Mouse (Mus musculus) kidney, adult 2 months (tissue): ENCODE results near the gene Proser3. TPM values are rescaled to one million over a fixed set of nuclear protein-coding genes. Genes with fewer than 3 reads are reported as not detected.
"Not testable (repeated sequence)": the region's sequence is repeated elsewhere in the genome, so short reads cannot be mapped to it uniquely, and the experiment has no call there.

ENCODE experiments used
- DNase-seq: peaks from one replicate; pipeline ENCODE4 v3.0.0; 2021
- H3K27ac ChIP-seq: fragments of 200-500 bp; 2 replicates; pipeline ENCODE4 v1.5.1; 2012; ENCODE audit warnings: low read depth, low read length, control low read depth, inconsistent platforms; ENCODE audit not compliant: insufficient read depth
- H3K27me3 ChIP-seq: fragments of 200-500 bp; replicated peaks from 2 replicates; pipeline ENCODE4 v1.6.1; 2012; ENCODE audit warnings: mild to moderate bottlenecking, moderate library complexity, low read length, inconsistent platforms; ENCODE audit not compliant: control insufficient read depth, insufficient read depth
- H3K36me3 ChIP-seq: fragments of 200-500 bp; 2 replicates; pipeline ENCODE4 v1.6.1; 2012; ENCODE audit warnings: mild to moderate bottlenecking, moderate library complexity, low read length, inconsistent platforms; ENCODE audit not compliant: control insufficient read depth, insufficient read depth
- H3K4me1 ChIP-seq: fragments of 200-500 bp; 2 replicates; pipeline ENCODE4 v1.6.1; 2011; ENCODE audit warnings: low read length; ENCODE audit not compliant: control insufficient read depth, insufficient read depth
- H3K4me3 ChIP-seq: fragments of 200-500 bp; 2 replicates; pipeline ENCODE4 v1.5.1; 2011; ENCODE audit warnings: mild to moderate bottlenecking, low read depth, low read length, control low read depth; ENCODE audit not compliant: insufficient read depth
- CTCF ChIP-seq: fragments of 200-500 bp; conservative IDR thresholded peaks from 2 replicates; pipeline ENCODE4 v1.5.1; 2011; ENCODE audit warnings: low read depth, mild to moderate bottlenecking, control low read depth, low read length, moderate library complexity, mixed read lengths; ENCODE audit not compliant: insufficient read depth, insufficient read length
- POLR2A ChIP-seq: fragments of 200-500 bp; IDR thresholded peaks from one replicate; pipeline ENCODE4 v1.6.1; 2011; ENCODE audit warnings: low read depth, low read length, control low read depth
- WGBS: fragments of 180-500 bp; shearing (Covaris S2); methylation state at CpG from one replicate; pipeline ENCODE4 v1.1.7; 2018; 5-methylcytosine and 5-hydroxymethylcytosine counted together
- polyA plus RNA-seq: library from polyadenylated mRNA; depleted of rRNA; stranded (reverse); fragments of >200 nt; gene quantifications from 2 replicates; pipeline ENCODE4 v1.2.3, GENCODE M21; 2012; rRNA removed

Proser3 gene
- polyA plus RNA-seq, 1 experiment: 7.1 TPM

GRCm38 (mm10) chr7:30501159-30501558 lies 50.9 kb downstream of the Proser3 start:
- H3K27me3 ChIP-seq, H3K27ac ChIP-seq, H3K4me1 ChIP-seq, H3K4me3 ChIP-seq, H3K36me3 ChIP-seq: not testable (repeated sequence)
- 75% methylated on average over 5 of the region's 5 CpGs for WGBS
- peak; percentile 14 for DNase-seq
- 0 out of 2 replicates have a peak, but pooled peaks have one; percentile 19 for TF ChIP-seq CTCF

DNA sequence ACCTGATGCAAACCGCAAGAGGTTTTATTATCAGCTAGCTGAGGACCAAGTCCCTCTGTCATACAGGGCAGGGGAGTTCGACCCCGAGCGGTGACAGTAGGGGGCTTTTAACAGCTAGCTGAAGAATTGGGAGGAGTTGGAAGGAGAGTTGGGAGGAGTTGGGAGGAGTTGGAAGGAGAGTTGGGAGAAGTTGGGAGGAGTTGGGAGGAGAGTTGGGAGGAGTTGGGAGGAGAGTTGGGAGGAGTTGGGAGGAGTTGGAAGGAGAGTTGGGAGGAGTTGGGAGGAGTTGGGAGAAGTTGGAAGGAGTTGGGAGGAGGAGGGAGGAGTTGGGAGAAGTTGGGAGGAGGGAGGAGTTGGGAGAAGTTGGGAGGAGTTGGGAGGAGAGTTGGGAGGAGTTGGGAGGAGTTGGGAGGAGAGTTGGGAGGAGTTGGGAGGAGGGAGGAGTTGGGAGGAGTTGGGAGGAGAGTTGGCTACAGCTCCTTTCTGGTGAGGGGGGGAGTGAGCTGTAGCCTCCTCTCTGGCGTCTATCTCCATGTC lies 56.5 kb downstream of the Proser3 start:
- H3K4me3 ChIP-seq, H3K36me3 ChIP-seq, H3K27me3 ChIP-seq, H3K4me1 ChIP-seq, H3K27ac ChIP-seq: not testable (repeated sequence)
- 27% methylated on average over 5 of the region's 5 CpGs for WGBS
- peak; percentile 54 for DNase-seq

GRCm38 (mm10) chr7:30493401-30493931 lies 58.6 kb downstream of the Proser3 start, which contains the start of gene Prodh2:
TSS of gene Prodh2 (plus strand) at chr7:30493622.
- WGBS: 30% methylated on average over 11 of the region's 11 CpGs
- no peaks in the 10 kb centered on the region for H3K4me1 ChIP-seq
- H3K27me3 ChIP-seq: no peaks in the 10 kb centered on the region
- H3K36me3 ChIP-seq: no peaks in the 10 kb centered on the region
- DNase-seq: peak; percentile 85
- TF ChIP-seq POLR2A: no peak
- TF ChIP-seq CTCF: 0 out of 2 replicates have a peak, but pooled peaks have one; percentile 8
- H3K4me3 ChIP-seq: peak within 1 kb of the TSS; percentile 50
- H3K27ac ChIP-seq: peak within 1 kb of the TSS; percentile 70

GRCm38 (mm10) chr7:30492765-30493164 lies 59.3 kb downstream of the Proser3 start:
- peak overlapping the region; percentile 53; the same call in 1 of the 2 replicates for H3K27ac ChIP-seq
- H3K36me3 ChIP-seq: no peaks in the 10 kb centered on the region
- no peak for TF ChIP-seq POLR2A
- peak; percentile 85 for TF ChIP-seq CTCF
- no peaks in the 10 kb centered on the region for H3K4me1 ChIP-seq
- no peak overlapping the region for H3K4me3 ChIP-seq
- peak; percentile 87 for DNase-seq
- 12% methylated on average over 4 of the region's 4 CpGs for WGBS
- H3K27me3 ChIP-seq: no peaks in the 10 kb centered on the region

GRCm38 (mm10) chr7:30490957-30491307 lies 61.2 kb downstream of the Proser3 start:
- no peak for DNase-seq
- H3K4me1 ChIP-seq: no peaks in the 10 kb centered on the region
- no peak overlapping the region for H3K27ac ChIP-seq
- H3K36me3 ChIP-seq: no peaks in the 10 kb centered on the region
- H3K27me3 ChIP-seq: no peaks in the 10 kb centered on the region
- TF ChIP-seq CTCF (no peak), POLR2A (no peak)
- no peak overlapping the region for H3K4me3 ChIP-seq
- 19% methylated on average over 6 of the region's 6 CpGs for WGBS

DNA sequence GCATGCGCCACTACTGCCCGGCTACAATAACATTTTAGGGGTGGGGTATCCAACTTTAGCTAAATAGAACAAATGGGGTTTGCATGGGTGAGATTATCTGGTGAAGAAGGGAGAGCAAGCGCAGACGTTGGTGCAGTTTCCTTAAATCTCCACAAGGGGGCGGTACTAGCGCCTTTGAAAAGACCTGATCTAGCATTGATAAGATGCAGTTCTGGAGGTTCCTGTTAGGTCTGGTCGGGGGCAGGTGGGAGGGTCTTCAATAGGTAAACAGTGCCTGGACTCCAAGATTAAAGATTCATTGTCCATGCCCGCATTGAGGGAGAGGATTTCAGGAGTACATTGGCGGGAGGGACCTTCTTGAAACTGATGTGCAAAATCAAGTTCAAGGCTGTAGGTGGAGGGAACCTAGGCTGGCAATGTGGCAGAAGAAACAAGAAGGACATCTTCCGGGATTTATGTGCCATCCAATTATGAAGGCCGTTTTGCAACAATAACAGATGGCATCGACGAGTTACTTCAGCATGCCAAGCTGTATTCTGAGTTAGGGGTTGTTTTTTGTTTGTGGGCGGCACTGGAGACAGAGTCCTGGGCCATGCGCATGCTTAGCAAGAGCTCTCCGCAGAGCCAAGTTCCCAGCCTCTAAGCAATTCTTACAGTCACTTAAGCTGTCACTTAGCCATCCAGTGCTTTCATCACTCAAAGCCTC lies 61.7 kb downstream of the Proser3 start:
- H3K4me3 ChIP-seq: no peak overlapping the region
- H3K27me3 ChIP-seq: no peaks in the 10 kb centered on the region
- no peaks in the 10 kb centered on the region for H3K4me1 ChIP-seq
- TF ChIP-seq CTCF (peak; percentile 64), POLR2A (no peak)
- no peak overlapping the region for H3K27ac ChIP-seq
- 30% methylated on average over 16 of the region's 16 CpGs for WGBS
- no peaks in the 10 kb centered on the region for H3K36me3 ChIP-seq
- peak; percentile 34 for DNase-seq

Other genes with a start within 250 kb of the Proser3 start
- gene Alkbh6, start 243.6 kb downstream of the Proser3 start, polyA plus RNA-seq: 99.0 and 122 TPM in 2 replicates
- gene Syne4, start 237.5 kb downstream of the Proser3 start, polyA plus RNA-seq: 162 and 170 TPM in 2 replicates
- gene E130208F15Rik, start 230.6 kb downstream of the Proser3 start, polyA plus RNA-seq: 0.42 and 1.1 TPM in 2 replicates
- 26.4 and 27.3 TPM in 2 replicates for gene Sdhaf1, start 228.4 kb downstream of the Proser3 start, polyA plus RNA-seq
- gene Lrfn3, start 189.5 kb downstream of the Proser3 start, polyA plus RNA-seq: 9.6 and 11.6 TPM in 2 replicates
- 51.3 and 83.0 TPM in 2 replicates for gene Tyrobp, start 138.5 kb downstream of the Proser3 start, polyA plus RNA-seq
- 3.7 and 12.0 TPM in 2 replicates for gene Hcst, start 132.4 kb downstream of the Proser3 start, polyA plus RNA-seq
- gene Nfkbid, start 130.6 kb downstream of the Proser3 start, polyA plus RNA-seq: 1.8 and 3.1 TPM in 2 replicates
- 13.0 and 14.2 TPM in 2 replicates for gene Aplp1, start 106.8 kb downstream of the Proser3 start, polyA plus RNA-seq
- 0.30 and 0.33 TPM in 2 replicates for gene Kirrel2, start 94.6 kb downstream of the Proser3 start, polyA plus RNA-seq
- 39.9 and 41.1 TPM in 2 replicates for gene Nphs1, start 94.0 kb downstream of the Proser3 start, polyA plus RNA-seq
- 218 and 246 TPM in 2 replicates for gene Prodh2, start 58.7 kb downstream of the Proser3 start, polyA plus RNA-seq
- gene Arhgap33, start 17.2 kb downstream of the Proser3 start, polyA plus RNA-seq: 7.4 and 7.8 TPM in 2 replicates
- gene Hspb6, start 121 bp downstream of the Proser3 start, polyA plus RNA-seq: 21.6 and 50.4 TPM in 2 replicates
- 29.0 and 33.8 TPM in 2 replicates for gene Lin37, start 7.5 kb upstream of the Proser3 start, polyA plus RNA-seq
- gene U2af1l4, start 11.0 kb upstream of the Proser3 start, polyA plus RNA-seq: 47.9 and 54.5 TPM in 2 replicates
- 1.5 and 1.9 TPM in 2 replicates for gene Gm49396, start 11.0 kb upstream of the Proser3 start, polyA plus RNA-seq
- 168 and 223 TPM in 2 replicates for gene Psenen, start 11.3 kb upstream of the Proser3 start, polyA plus RNA-seq
- 5.2 and 5.4 TPM in 2 replicates for gene Igflr1, start 13.1 kb upstream of the Proser3 start, polyA plus RNA-seq
- gene Kmt2b, start 36.4 kb upstream of the Proser3 start, polyA plus RNA-seq: 26.7 and 31.6 TPM in 2 replicates
- gene Zbtb32, start 46.6 kb upstream of the Proser3 start, polyA plus RNA-seq: 1.3 and 1.4 TPM in 2 replicates
- gene Upk1a, start 60.5 kb upstream of the Proser3 start, polyA plus RNA-seq: 23.6 and 34.5 TPM in 2 replicates
- gene Cox6b1, start 73.9 kb upstream of the Proser3 start, polyA plus RNA-seq: 1,228 and 1,575 TPM in 2 replicates
- not detected in 2 replicates for gene Etv2, start 83.6 kb upstream of the Proser3 start, polyA plus RNA-seq
- 46.0 and 51.4 TPM in 2 replicates for gene Rbm42, start 98.0 kb upstream of the Proser3 start, polyA plus RNA-seq
- gene Haus5, start 112.7 kb upstream of the Proser3 start, polyA plus RNA-seq: 8.9 and 9.1 TPM in 2 replicates
- not detected in 2 replicates for gene Pmis2, start 119.3 kb upstream of the Proser3 start, polyA plus RNA-seq
- 0.96 and 1.4 TPM in 2 replicates for gene 2200002J24Rik, start 146.6 kb upstream of the Proser3 start, polyA plus RNA-seq
- 33.1 and 39.1 TPM in 2 replicates for gene Atp4a, start 159.9 kb upstream of the Proser3 start, polyA plus RNA-seq
- 457 and 511 TPM in 2 replicates for gene Tmem147, start 177.2 kb upstream of the Proser3 start, polyA plus RNA-seq
- 0.31 and 0.86 TPM in 2 replicates for gene Gapdhs, start 191.4 kb upstream of the Proser3 start, polyA plus RNA-seq
- 1.4 and 1.9 TPM in 2 replicates for gene Sbsn, start 199.2 kb upstream of the Proser3 start, polyA plus RNA-seq
- gene Dmkn, start 211.5 kb upstream of the Proser3 start, polyA plus RNA-seq: 2.1 and 2.2 TPM in 2 replicates
- 0.50 TPM in 1 of 2 replicates, not detected in the other for gene Krtdap, start 235.6 kb upstream of the Proser3 start, polyA plus RNA-seq